Mouse (Mus musculus) heart, postnatal 0 days (tissue): ENCODE data around the gene Ppil6. TPM values are rescaled to one million over a fixed set of nuclear protein-coding genes. Genes with fewer than 3 reads are reported as not detected.
"Not testable (repeated sequence)": the region's sequence is repeated elsewhere in the genome, so short reads cannot be mapped to it uniquely, and the experiment has no call there.

Experiments used
- ATAC-seq: fragments of 200-750 bp; cut with Nextera tagmentation; 2 replicates; pipeline ENCODE4 v1.8.0; 2017; ENCODE audit warnings: low read depth, moderate number of reproducible peaks, moderate library complexity; ENCODE audit not compliant: insufficient read depth
- DNase-seq: peaks from one replicate; pipeline ENCODE4 v3.0.0-alpha.2; 2016; ENCODE audit warnings: low spot score
- H3K27ac ChIP-seq: fragments of 300-500 bp; sonication (generic); 2 replicates; pipeline ENCODE4 v1.5.1; 2014; ENCODE audit warnings: low read depth, mild to moderate bottlenecking
- H3K27me3 ChIP-seq: fragments of 300-500 bp; sonication (generic); 2 replicates; pipeline ENCODE4 v1.6.1; 2014; ENCODE audit warnings: low read length, mixed read lengths; ENCODE audit not compliant: control insufficient read depth, insufficient read depth
- H3K36me3 ChIP-seq: fragments of 300-500 bp; sonication (generic); replicated peaks from 2 replicates; pipeline ENCODE4 v1.6.1; 2014; ENCODE audit warnings: low read length, mixed read lengths; ENCODE audit not compliant: control insufficient read depth, insufficient read depth
- H3K4me1 ChIP-seq: fragments of 300-500 bp; sonication (generic); 2 replicates; pipeline ENCODE4 v1.6.1; 2014; ENCODE audit warnings: antibody characterized with exemption; ENCODE audit not compliant: control insufficient read depth, insufficient read depth
- H3K4me2 ChIP-seq: fragments of 300-500 bp; sonication (generic); 2 replicates; pipeline ENCODE4 v1.6.1; 2014; ENCODE audit warnings: low read depth, mild to moderate bottlenecking, low read length, moderate library complexity
- H3K4me3 ChIP-seq: fragments of 300-500 bp; sonication (generic); 2 replicates; pipeline ENCODE4 v1.5.1; 2014; ENCODE audit warnings: low read depth, low read length
- H3K9ac ChIP-seq: fragments of 300-500 bp; sonication (generic); replicated peaks from 2 replicates; pipeline ENCODE4 v1.6.1; 2014; ENCODE audit warnings: low read depth, low read length, mixed read lengths
- H3K9me3 ChIP-seq: fragments of 300-500 bp; sonication (generic); replicated peaks from 2 replicates; pipeline ENCODE4 v1.6.1; 2016; ENCODE audit warnings: low read length; ENCODE audit not compliant: control insufficient read depth
- CTCF ChIP-seq: IDR thresholded peaks from 2 replicates; pipeline ENCODE4 v1.5.1; 2016; ENCODE audit warnings: antibody characterized with exemption, control low read depth, low read depth
- EP300 ChIP-seq: IDR thresholded peaks from 2 replicates; pipeline ENCODE4 v1.6.1; 2016; ENCODE audit warnings: antibody characterized with exemption, low read depth
- WGBS: fragments of 180-500 bp; shearing (Covaris S2); extraction: QIAGEN DNeasy Blood & Tissue Kit; methylation state at CpG from one replicate; pipeline ENCODE4 v1.1.7; 2014; 5-methylcytosine and 5-hydroxymethylcytosine counted together
- polyA plus RNA-seq: library from polyadenylated mRNA; unstranded; fragments of >200 nt; fragmentation: Nextera tagmentation; extraction: Ambion mirVana; gene quantifications from 2 replicates; pipeline ENCODE4 v1.2.1, GENCODE M21; 2015
- total RNA-seq: library from RNA; depleted of rRNA; stranded (reverse); fragments of >200 nt; gene quantifications from 2 replicates; pipeline ENCODE4 v1.2.3, GENCODE M21; 2014; ENCODE audit warnings: low replicate concordance

Ppil6 gene
- total and polyA plus RNA-seq, 2 experiments from 2014 or later, result 5.9 TPM; not detected in 1

DNA sequence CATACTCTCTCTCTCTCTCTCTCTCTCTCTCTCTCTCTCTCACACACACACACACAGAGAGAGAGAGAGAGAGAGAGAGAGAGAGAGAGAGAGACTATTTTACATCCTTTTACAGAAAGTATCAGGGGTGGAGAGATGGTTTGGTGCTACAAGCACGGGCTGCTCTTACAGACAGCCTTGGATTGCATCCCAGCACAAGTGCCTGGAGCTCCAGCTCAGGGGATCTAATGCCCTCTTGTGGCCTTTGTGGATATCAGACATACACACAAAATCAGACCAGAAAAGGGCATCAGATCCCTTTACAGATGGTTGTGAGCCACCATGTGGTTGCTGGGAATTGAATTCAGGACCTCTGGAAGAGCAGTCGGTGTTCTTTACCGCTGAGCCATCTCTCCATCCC is 15.2 kb downstream of the Ppil6 start:
- 0% methylated on average over 3 of the region's 3 CpGs for WGBS
- not testable (repeated sequence) for H3K36me3 ChIP-seq, H3K9me3 ChIP-seq, H3K27me3 ChIP-seq, H3K27ac ChIP-seq, H3K4me1 ChIP-seq, H3K9ac ChIP-seq, H3K4me2 ChIP-seq, H3K4me3 ChIP-seq
- peak; percentile 87 for DNase-seq
- TF ChIP-seq CTCF, result peak; percentile 89
- peak; percentile 57; the same call in 1 of the 2 replicates for ATAC-seq

DNA sequence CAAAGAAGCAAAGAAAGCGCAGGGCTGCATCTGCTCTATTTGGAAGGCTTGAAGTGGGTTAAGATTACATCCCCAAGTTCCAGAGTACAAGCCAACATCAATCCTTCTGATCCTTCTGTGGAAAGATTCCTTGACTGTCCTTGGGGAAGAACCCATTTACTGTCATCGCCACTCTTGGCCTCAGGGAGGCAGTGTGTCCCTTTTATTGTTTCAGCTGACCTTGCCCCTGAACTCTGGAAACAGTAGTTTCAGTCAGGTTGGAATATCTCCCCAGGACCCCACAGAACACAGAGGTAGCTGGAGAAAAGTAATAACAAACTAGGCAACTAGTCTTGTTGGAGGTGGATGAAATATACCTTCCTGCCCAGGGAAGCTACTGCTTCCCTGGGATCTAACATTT is 18.9 kb downstream of the Ppil6 start:
- WGBS, result 38% methylated on average over 2 of the region's 2 CpGs
- Histone ChIP-seq H3K9ac (no peak overlapping the region), H3K27ac (no peak overlapping the region), H3K36me3 (no peaks in the 10 kb centered on the region), H3K27me3 (no peaks in the 10 kb centered on the region), H3K4me1 (peaks cover 4% of the 10 kb centered on the region), H3K4me3 (no peak overlapping the region), H3K9me3 (no peaks in the 10 kb centered on the region), H3K4me2 (no peak overlapping the region)
- DNase-seq (no peak), ATAC-seq (no peak)
- TF ChIP-seq CTCF (peak; percentile 60), EP300 (no peak)

DNA sequence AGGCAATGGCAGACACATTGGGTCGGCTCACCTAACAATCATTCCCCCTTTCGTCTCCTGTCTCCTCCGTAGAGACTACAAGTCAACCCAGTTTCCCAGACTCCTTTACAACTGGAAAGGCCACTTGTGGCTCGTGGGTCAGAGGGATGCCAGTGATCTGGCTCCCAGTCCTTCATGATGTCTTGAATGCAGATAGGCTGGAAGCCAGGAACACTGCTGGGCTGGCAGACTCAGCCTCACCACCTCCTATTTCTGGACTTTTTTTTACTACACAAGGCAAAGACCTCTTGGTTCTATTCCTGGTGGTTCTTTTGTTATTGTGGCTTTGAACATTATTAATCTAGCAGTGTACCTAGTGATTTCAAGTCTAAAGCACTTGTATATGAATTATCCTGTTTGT is 24.1 kb downstream of the Ppil6 start:
- no peak for ATAC-seq
- no peaks in the 10 kb centered on the region for H3K36me3 ChIP-seq

DNA sequence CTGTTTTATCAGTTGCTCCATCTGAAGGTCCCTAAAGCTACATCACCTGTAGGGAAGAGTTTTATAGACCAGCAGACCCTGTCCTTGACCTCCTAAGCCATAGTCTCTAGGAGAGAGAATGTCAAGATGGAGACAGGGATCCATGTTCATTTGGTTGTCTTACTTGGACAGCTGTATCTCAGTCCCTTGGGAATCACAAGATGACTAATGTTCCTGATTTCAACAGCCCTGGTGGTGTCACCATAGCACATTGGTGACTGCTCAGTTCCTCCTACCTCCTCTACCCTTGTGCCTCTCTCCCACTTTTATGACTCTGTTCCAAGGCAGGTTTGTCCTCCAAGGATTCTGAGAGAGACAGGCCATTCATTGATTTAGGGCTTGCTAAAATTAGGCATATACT is 24.7 kb downstream of the Ppil6 start:
- peaks cover 18% of the 10 kb centered on the region for H3K4me1 ChIP-seq
- no peak overlapping the region for H3K4me2 ChIP-seq
- H3K27ac ChIP-seq, result peak overlapping the region; percentile 25; the same call in 1 of the 2 replicates
- DNase-seq (no peak), ATAC-seq (no peak)
- H3K9ac ChIP-seq, result no peak overlapping the region
- no peaks in the 10 kb centered on the region for H3K36me3 ChIP-seq
- no peak for TF ChIP-seq EP300
- no peak for TF ChIP-seq CTCF
- no peaks in the 10 kb centered on the region for H3K9me3 ChIP-seq
- H3K27me3 ChIP-seq, result no peaks in the 10 kb centered on the region
- no peak overlapping the region for H3K4me3 ChIP-seq

More for the DNA sequence above, 24.1 kb downstream of the Ppil6 start:
- Histone ChIP-seq H3K4me2 (no peak overlapping the region), H3K9me3 (no peaks in the 10 kb centered on the region), H3K27ac (peak overlapping the region; percentile 25; the same call in 1 of the 2 replicates), H3K4me3 (no peak overlapping the region), H3K27me3 (no peaks in the 10 kb centered on the region), H3K9ac (no peak overlapping the region), H3K4me1 (peaks cover 18% of the 10 kb centered on the region)
- DNase-seq, result no peak
- TF ChIP-seq CTCF, result no peak
- 39% methylated on average over 4 of the region's 4 CpGs for WGBS

DNA sequence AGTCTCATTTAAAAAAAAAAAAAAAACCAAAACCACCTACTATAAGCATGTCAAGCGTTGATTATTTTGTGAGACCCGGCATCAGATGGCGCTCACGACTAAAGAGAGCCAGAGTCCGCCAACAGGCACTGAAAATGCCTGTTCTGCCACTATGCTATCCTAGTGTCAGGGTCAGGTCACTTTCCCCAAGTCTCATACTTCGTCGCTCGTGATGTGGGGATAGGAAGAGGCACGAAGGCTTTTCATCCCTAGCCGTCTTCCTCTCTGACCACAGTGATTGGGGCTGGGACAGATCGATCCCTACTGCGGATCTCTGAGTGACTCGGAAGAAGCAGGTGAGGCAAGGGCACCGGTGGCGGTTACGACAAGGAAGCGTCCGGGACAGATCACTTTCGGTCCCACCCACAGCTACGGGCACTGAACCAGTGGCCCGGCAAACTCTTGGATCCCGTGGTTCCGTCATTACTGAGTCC is 28.3 kb downstream of the Ppil6 start:
- under 1% methylated on average over 23 of the region's 23 CpGs for WGBS
- Histone ChIP-seq H3K36me3 (no peaks in the 10 kb centered on the region), H3K4me2 (peak overlapping the region; percentile 76), H3K4me1 (peaks cover 26% of the 10 kb centered on the region), H3K9ac (peak overlapping the region; percentile 93), H3K9me3 (no peaks in the 10 kb centered on the region), H3K27ac (peak overlapping the region; percentile 97), H3K4me3 (peak overlapping the region; percentile 92), H3K27me3 (no peaks in the 10 kb centered on the region)
- peak; percentile 56 for ATAC-seq
- peak; percentile 88 for DNase-seq
- TF ChIP-seq EP300 (no peak), CTCF (peak; percentile 71)

DNA sequence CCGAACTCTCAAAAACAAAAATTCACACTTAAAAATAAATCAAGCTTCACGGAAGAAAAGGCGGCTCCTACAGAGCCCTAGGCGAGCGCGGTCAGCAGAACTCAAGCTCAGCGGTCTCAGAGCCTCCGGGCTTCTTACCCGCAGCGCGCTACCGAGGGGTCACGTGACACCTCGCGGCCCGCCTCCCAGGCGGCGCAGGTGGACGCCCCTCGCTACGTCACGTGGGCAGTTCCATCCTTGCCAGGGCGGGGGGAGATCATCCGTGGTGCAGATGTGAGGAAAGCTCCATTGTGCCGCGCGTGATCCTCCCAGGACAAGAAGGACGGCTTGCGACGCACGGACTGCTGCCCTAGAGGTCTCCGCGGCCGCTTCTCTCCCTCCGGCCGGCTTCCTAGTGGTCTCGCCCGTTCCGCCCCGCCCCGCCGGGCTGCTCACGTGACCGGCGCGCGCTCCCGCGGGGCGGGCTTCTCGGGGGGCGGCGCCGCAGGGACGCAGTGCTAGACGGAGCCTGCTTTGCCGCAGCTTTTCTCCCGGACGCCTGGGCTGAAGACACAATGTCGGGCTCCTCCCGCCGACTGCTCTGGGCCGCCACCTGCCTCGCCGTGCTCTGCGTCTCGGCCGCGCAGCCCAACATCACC is 28.9 kb downstream of the Ppil6 start, which contains the start of gene Cd164:
Gene Cd164, plus strand, starts transcription at position 434 of the 638 bp plus-strand sequence.
- peak; percentile 94 for DNase-seq
- under 1% methylated on average over 68 of the region's 69 CpGs for WGBS

More for the DNA sequence above, 28.9 kb downstream of the Ppil6 start, which contains the start of gene Cd164:
- Histone ChIP-seq H3K36me3 (peaks cover under 1% of the 10 kb centered on the region; the same call in 1 of the 2 replicates), H3K4me1 (peaks cover 22% of the 10 kb centered on the region), H3K27ac (peak within 1 kb of the TSS; percentile 97), H3K27me3 (no peaks in the 10 kb centered on the region), H3K4me2 (peak within 1 kb of the TSS; percentile 76), H3K9me3 (no peaks in the 10 kb centered on the region), H3K9ac (peak within 1 kb of the TSS; percentile 93), H3K4me3 (peak within 1 kb of the TSS; percentile 92)
- TF ChIP-seq CTCF (no peak), EP300 (peak; percentile 87; the same call in 1 of the 2 replicates)
- ATAC-seq, result peak; percentile 91
